Mouse (Mus musculus) hindbrain, embryonic 14.5 days (tissue): ENCODE measurements around the gene Hlcs. TPM values are rescaled to one million over a fixed set of nuclear protein-coding genes. Genes with fewer than 3 reads are reported as not detected.

Experiments used
- ATAC-seq: fragments of 200-750 bp; cut with Nextera tagmentation; 2 replicates; pipeline ENCODE4 v1.8.0; 2017; ENCODE audit warnings: moderate number of reproducible peaks, mild to moderate bottlenecking, moderate TSS enrichment, moderate library complexity; ENCODE audit not compliant: low FRiP score
- DNase-seq: peaks from one replicate; pipeline ENCODE4 v3.0.0-alpha.2; 2015; ENCODE audit warnings: low spot score
- H3K27ac ChIP-seq: fragments of 300-500 bp; sonication (generic); 2 replicates; pipeline ENCODE4 v1.5.1; 2014; ENCODE audit warnings: mild to moderate bottlenecking, moderate library complexity
- H3K27me3 ChIP-seq: fragments of 300-500 bp; sonication (generic); 2 replicates; pipeline ENCODE4 v1.6.1; 2014; ENCODE audit warnings: mild to moderate bottlenecking, low read length, mixed read lengths; ENCODE audit not compliant: control insufficient read depth, insufficient read depth
- H3K36me3 ChIP-seq: fragments of 300-500 bp; sonication (generic); replicated peaks from 2 replicates; pipeline ENCODE4 v1.6.1; 2014; ENCODE audit not compliant: control insufficient read depth, insufficient read depth
- H3K4me1 ChIP-seq: fragments of 300-500 bp; sonication (generic); replicated peaks from 2 replicates; pipeline ENCODE4 v1.6.1; 2014; ENCODE audit warnings: antibody characterized with exemption, low read length, mixed read lengths; ENCODE audit not compliant: control insufficient read depth, insufficient read depth
- H3K4me2 ChIP-seq: fragments of 300-500 bp; sonication (generic); replicated peaks from 2 replicates; pipeline ENCODE4 v1.6.1; 2014; ENCODE audit warnings: mild to moderate bottlenecking, moderate library complexity
- H3K4me3 ChIP-seq: fragments of 300-500 bp; sonication (generic); replicated peaks from 2 replicates; pipeline ENCODE4 v1.5.1; 2014; ENCODE audit warnings: mild to moderate bottlenecking, low read length
- H3K9ac ChIP-seq: fragments of 300-500 bp; sonication (generic); 2 replicates; pipeline ENCODE4 v1.6.1; 2014
- H3K9me3 ChIP-seq: fragments of 300-500 bp; sonication (generic); 2 replicates; pipeline ENCODE4 v1.6.1; 2016; ENCODE audit warnings: low read length; ENCODE audit not compliant: control insufficient read depth
- WGBS: fragments of 180-500 bp; shearing (Covaris S2); extraction: QIAGEN DNeasy Blood & Tissue Kit; methylation state at CpG from one replicate; pipeline ENCODE4 v1.1.7; 2014; 5-methylcytosine and 5-hydroxymethylcytosine counted together
- polyA plus RNA-seq: library from polyadenylated mRNA; unstranded; fragments of >200 nt; fragmentation: Nextera tagmentation; extraction: Ambion mirVana; gene quantifications from 2 replicates; pipeline ENCODE4 v1.2.1, GENCODE M21; 2014

The Hlcs gene
- polyA plus RNA-seq, 1 experiment from 2014 or later: 7.7 TPM

- Histone ChIP-seq H3K4me1 (peaks cover 9% of the 10 kb centered on the region), H3K27me3 (peaks cover 15% of the 10 kb centered on the region), H3K27ac (no peak overlapping the region), H3K9ac (no peak overlapping the region), H3K4me3 (no peak overlapping the region), H3K36me3 (no peaks in the 10 kb centered on the region), H3K9me3 (no peaks in the 10 kb centered on the region), H3K4me2 (no peak overlapping the region)
- WGBS: 75% methylated on average over 2 of the region's 2 CpGs
- ATAC-seq (no peak), DNase-seq (no peak)
Measured at GRCm38 (mm10) chr16:94240190-94240589, 73.2 kb downstream of the Hlcs start.

GRCm38 (mm10) chr16:94239567-94239966 is 73.8 kb downstream of the Hlcs start:
- 92% methylated on average over 6 of the region's 6 CpGs for WGBS

GRCm38 (mm10) chr16:94239146-94239545 is 74.2 kb downstream of the Hlcs start:
- peaks cover 11% of the 10 kb centered on the region for H3K4me1 ChIP-seq
- ATAC-seq: no peak
- H3K9me3 ChIP-seq: no peaks in the 10 kb centered on the region
- no peak overlapping the region for H3K4me2 ChIP-seq
- H3K9ac ChIP-seq: no peak overlapping the region
- H3K27me3 ChIP-seq: peaks cover 25% of the 10 kb centered on the region
- no peak overlapping the region for H3K27ac ChIP-seq
- H3K36me3 ChIP-seq: no peaks in the 10 kb centered on the region
- no peak overlapping the region for H3K4me3 ChIP-seq
- DNase-seq: no peak
- 98% methylated on average over 7 of the region's 7 CpGs for WGBS

More at GRCm38 (mm10) chr16:94239567-94239966, 73.8 kb downstream of the Hlcs start:
- no peak overlapping the region for H3K4me2 ChIP-seq
- H3K27me3 ChIP-seq: peaks cover 20% of the 10 kb centered on the region
- H3K4me3 ChIP-seq: no peak overlapping the region
- no peak overlapping the region for H3K27ac ChIP-seq
- DNase-seq: no peak
- no peak overlapping the region for H3K9ac ChIP-seq
- H3K9me3 ChIP-seq: no peaks in the 10 kb centered on the region
- no peaks in the 10 kb centered on the region for H3K36me3 ChIP-seq
- no peak for ATAC-seq
- peaks cover 9% of the 10 kb centered on the region for H3K4me1 ChIP-seq

- 0 out of 2 replicates have a peak overlapping the region, but pooled peaks have one; percentile 31 for H3K4me2 ChIP-seq
- no peak overlapping the region for H3K27ac ChIP-seq
- H3K4me1 ChIP-seq: peaks cover 11% of the 10 kb centered on the region
- H3K9me3 ChIP-seq: no peaks in the 10 kb centered on the region
- no peak overlapping the region for H3K4me3 ChIP-seq
- H3K27me3 ChIP-seq: peaks cover 42% of the 10 kb centered on the region
- H3K36me3 ChIP-seq: no peaks in the 10 kb centered on the region
- DNase-seq (no peak), ATAC-seq (no peak)
- no peak overlapping the region for H3K9ac ChIP-seq
- WGBS: 76% methylated on average over 6 of the region's 6 CpGs
Measured at GRCm38 (mm10) chr16:94237130-94237484, 76.3 kb downstream of the Hlcs start.

GRCm38 (mm10) chr16:94236226-94237129 is 76.9 kb downstream of the Hlcs start:
- no peak overlapping the region for H3K27ac ChIP-seq
- peak overlapping the region; percentile 31; the same call in 1 of the 2 replicates for H3K4me2 ChIP-seq
- ATAC-seq: no peak
- H3K36me3 ChIP-seq: no peaks in the 10 kb centered on the region
- peaks cover 11% of the 10 kb centered on the region for H3K4me1 ChIP-seq
- H3K9me3 ChIP-seq: no peaks in the 10 kb centered on the region
- H3K4me3 ChIP-seq: no peak overlapping the region
- peaks cover 46% of the 10 kb centered on the region for H3K27me3 ChIP-seq
- H3K9ac ChIP-seq: no peak overlapping the region
- DNase-seq: peak; percentile 60
- WGBS: 42% methylated on average over 16 of the region's 16 CpGs

GRCm38 (mm10) chr16:94235718-94236117 is 77.7 kb downstream of the Hlcs start:
- Histone ChIP-seq H3K36me3 (no peaks in the 10 kb centered on the region), H3K4me3 (no peak overlapping the region), H3K27me3 (peaks cover 54% of the 10 kb centered on the region), H3K9me3 (no peaks in the 10 kb centered on the region), H3K9ac (no peak overlapping the region), H3K4me2 (no peak overlapping the region), H3K27ac (no peak overlapping the region), H3K4me1 (peaks cover 11% of the 10 kb centered on the region)
- DNase-seq: no peak
- no peak for ATAC-seq
- WGBS: 91% methylated on average over 6 of the region's 6 CpGs

- Histone ChIP-seq H3K4me2 (no peak overlapping the region), H3K9me3 (no peaks in the 10 kb centered on the region), H3K9ac (no peak overlapping the region), H3K27ac (no peak overlapping the region), H3K36me3 (no peaks in the 10 kb centered on the region), H3K4me1 (peaks cover 11% of the 10 kb centered on the region), H3K4me3 (no peak overlapping the region), H3K27me3 (peaks cover 63% of the 10 kb centered on the region)
- WGBS: 75% methylated on average over 4 of the region's 4 CpGs
- ATAC-seq (no peak), DNase-seq (no peak)
Measured at GRCm38 (mm10) chr16:94234202-94234601, 79.2 kb downstream of the Hlcs start.

GRCm38 (mm10) chr16:94230909-94231575 is 82.3 kb downstream of the Hlcs start:
- Histone ChIP-seq H3K9ac (no peak overlapping the region), H3K9me3 (no peaks in the 10 kb centered on the region), H3K4me1 (peaks cover 16% of the 10 kb centered on the region), H3K27ac (no peak overlapping the region), H3K36me3 (no peaks in the 10 kb centered on the region), H3K27me3 (peaks cover 76% of the 10 kb centered on the region), H3K4me2 (no peak overlapping the region), H3K4me3 (no peak overlapping the region)
- no peak for DNase-seq
- WGBS: 76% methylated on average over 12 of the region's 12 CpGs
- ATAC-seq: no peak

- DNase-seq (no peak), ATAC-seq (no peak)
- no peak overlapping the region for H3K4me2 ChIP-seq
- no peak overlapping the region for H3K4me3 ChIP-seq
- peaks cover 16% of the 10 kb centered on the region for H3K4me1 ChIP-seq
- H3K9me3 ChIP-seq: no peaks in the 10 kb centered on the region
- no peaks in the 10 kb centered on the region for H3K36me3 ChIP-seq
- no peak overlapping the region for H3K27ac ChIP-seq
- peaks cover 81% of the 10 kb centered on the region for H3K27me3 ChIP-seq
- H3K9ac ChIP-seq: no peak overlapping the region
- 89% methylated on average over 4 of the region's 4 CpGs for WGBS
Measured at GRCm38 (mm10) chr16:94230499-94230898, 82.9 kb downstream of the Hlcs start.
